ENCODE assay signal across 21 mouse cellular contexts in the genomic region with DNA sequence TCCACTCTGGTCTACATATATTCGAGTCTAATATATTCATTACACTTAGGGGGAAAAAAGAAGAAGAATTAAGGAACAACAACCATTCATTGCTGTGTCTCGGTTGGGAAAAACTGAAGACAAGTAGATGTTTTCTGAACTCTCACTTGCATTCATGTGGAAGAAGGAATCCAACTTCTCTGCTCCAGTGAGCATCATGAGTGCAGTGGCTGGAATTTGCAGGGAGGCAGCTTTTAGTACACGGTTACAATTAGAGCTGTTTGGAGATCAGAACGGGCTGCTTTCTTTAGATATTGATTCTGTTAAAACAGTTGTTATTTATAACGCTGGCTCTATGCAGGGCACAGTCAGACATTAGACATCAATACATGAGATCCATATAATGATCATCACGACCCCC.
"Had no signal": no experiment of that assay in that cellular context is flagged by ENCODE, and none has a peak within 500 bp of the region (broad histone marks: within the 10 kb centered on the region; RNA-seq: fewer than 3 reads in every experiment).

No protein-coding gene starts in this region.

- H3K9me3 ChIP-seq: lung, embryonic 15.5 days; megakaryocyte, embryonic 14.5 days; midbrain, embryonic 13.5 days; midbrain, embryonic 15.5 days; neural tube, embryonic 13.5 days; neural tube, embryonic 15.5 days had no signal

- ATAC-seq: liver, postnatal 0 days; lung, postnatal 0 days; midbrain, embryonic 13.5 days; midbrain, embryonic 15.5 days had no signal

- H3K9ac ChIP-seq: liver, postnatal 0 days; lung, embryonic 15.5 days; midbrain, embryonic 13.5 days; midbrain, embryonic 15.5 days; neural tube, embryonic 13.5 days; neural tube, embryonic 15.5 days had no signal

- H3K36me3 ChIP-seq: lung, embryonic 15.5 days; midbrain, embryonic 13.5 days; midbrain, embryonic 15.5 days; neural tube, embryonic 13.5 days; neural tube, embryonic 15.5 days had no signal

- H3K27me3 ChIP-seq: lung, embryonic 15.5 days; megakaryocyte, embryonic 14.5 days; midbrain, embryonic 13.5 days; midbrain, embryonic 15.5 days; neural tube, embryonic 13.5 days; neural tube, embryonic 15.5 days had no signal

- H3K4me1 ChIP-seq: lung, embryonic 15.5 days; megakaryocyte, embryonic 14.5 days; midbrain, embryonic 13.5 days; midbrain, embryonic 15.5 days; neural tube, embryonic 13.5 days; neural tube, embryonic 15.5 days had no signal

- H3K27ac ChIP-seq: lung, embryonic 15.5 days; macrophage; midbrain, embryonic 13.5 days; midbrain, embryonic 15.5 days; neural tube, embryonic 13.5 days; neural tube, embryonic 15.5 days had no signal

- DNase-seq: liver, postnatal 0 days; lung, adult 2 months; lung, postnatal 14 days; lung, postnatal 36 days; right cerebral cortex, adult 18-20 months; right cerebral cortex, postnatal 25 days; right cerebral cortex, postnatal 4 days; spleen, adult 18-20 months; thymus, adult 18-20 months; thymus, postnatal 14 days; thymus, postnatal 36 days had no signal

- H3K4me3 ChIP-seq: lung, embryonic 15.5 days; megakaryocyte, embryonic 14.5 days; midbrain, embryonic 13.5 days; midbrain, embryonic 15.5 days; myocyte; neural tube, embryonic 13.5 days; neural tube, embryonic 15.5 days had no signal

- H3K4me2 ChIP-seq: lung, embryonic 15.5 days; midbrain, embryonic 11.5 days; midbrain, embryonic 13.5 days; midbrain, embryonic 15.5 days; neural tube, embryonic 13.5 days; neural tube, embryonic 15.5 days had no signal
